Mouse (Mus musculus): ENCODE results near the gene Lamtor2. TPM values are rescaled to one million over a fixed set of nuclear protein-coding genes. Genes with fewer than 3 reads are reported as not detected.

The Lamtor2 gene
- polyA plus RNA-seq, 1 experiment from 2014 or later, result 137 TPM

- no peaks in the 10 kb centered on the region for H3K9me3 ChIP-seq
- ATAC-seq (ENCODE audit: low FRiP score, low read depth), result no peak
- H3K4me1 ChIP-seq, result peaks cover 37% of the 10 kb centered on the region
- no peak overlapping the region for H3K9ac ChIP-seq (replicated peaks)
- no peak overlapping the region for H3K4me2 ChIP-seq (replicated peaks)
- H3K4me3 ChIP-seq, result no peak overlapping the region
- no peak overlapping the region for H3K27ac ChIP-seq (replicated peaks)
- 88% methylated on average over 10 of the region's 10 CpGs for WGBS
- peaks cover 5% of the 10 kb centered on the region; the same call in 1 of the 2 replicates for H3K27me3 ChIP-seq
- H3K36me3 ChIP-seq, result no peaks in the 10 kb centered on the region
Observed at GRCm38 (mm10) chr3:88514231-88515094, 38.4 kb downstream of the Lamtor2 start.

GRCm38 (mm10) chr3:88513546-88514115, 39.2 kb downstream of the Lamtor2 start:
- Histone ChIP-seq H3K4me1 (peaks cover 41% of the 10 kb centered on the region), H3K27me3 (peaks cover 5% of the 10 kb centered on the region; the same call in 1 of the 2 replicates), H3K4me2 (replicated peaks) (no peak overlapping the region), H3K27ac (replicated peaks) (no peak overlapping the region), H3K9me3 (no peaks in the 10 kb centered on the region), H3K9ac (replicated peaks) (no peak overlapping the region), H3K36me3 (no peaks in the 10 kb centered on the region), H3K4me3 (no peak overlapping the region)
- 78% methylated on average over 7 of the region's 7 CpGs for WGBS
- ATAC-seq (ENCODE audit: low FRiP score, low read depth), result no peak

GRCm38 (mm10) chr3:88512896-88513545, 39.9 kb downstream of the Lamtor2 start:
- no peaks in the 10 kb centered on the region for H3K9me3 ChIP-seq
- peaks cover 41% of the 10 kb centered on the region for H3K4me1 ChIP-seq
- 49% methylated on average over 13 of the region's 15 CpGs for WGBS
- no peak for ATAC-seq (ENCODE audit: low FRiP score, low read depth)
- H3K27ac ChIP-seq (replicated peaks), result no peak overlapping the region
- no peak overlapping the region for H3K4me3 ChIP-seq
- H3K9ac ChIP-seq (replicated peaks), result no peak overlapping the region
- no peaks in the 10 kb centered on the region for H3K36me3 ChIP-seq
- H3K4me2 ChIP-seq (replicated peaks), result no peak overlapping the region
- peaks cover 5% of the 10 kb centered on the region; the same call in 1 of the 2 replicates for H3K27me3 ChIP-seq

DNA sequence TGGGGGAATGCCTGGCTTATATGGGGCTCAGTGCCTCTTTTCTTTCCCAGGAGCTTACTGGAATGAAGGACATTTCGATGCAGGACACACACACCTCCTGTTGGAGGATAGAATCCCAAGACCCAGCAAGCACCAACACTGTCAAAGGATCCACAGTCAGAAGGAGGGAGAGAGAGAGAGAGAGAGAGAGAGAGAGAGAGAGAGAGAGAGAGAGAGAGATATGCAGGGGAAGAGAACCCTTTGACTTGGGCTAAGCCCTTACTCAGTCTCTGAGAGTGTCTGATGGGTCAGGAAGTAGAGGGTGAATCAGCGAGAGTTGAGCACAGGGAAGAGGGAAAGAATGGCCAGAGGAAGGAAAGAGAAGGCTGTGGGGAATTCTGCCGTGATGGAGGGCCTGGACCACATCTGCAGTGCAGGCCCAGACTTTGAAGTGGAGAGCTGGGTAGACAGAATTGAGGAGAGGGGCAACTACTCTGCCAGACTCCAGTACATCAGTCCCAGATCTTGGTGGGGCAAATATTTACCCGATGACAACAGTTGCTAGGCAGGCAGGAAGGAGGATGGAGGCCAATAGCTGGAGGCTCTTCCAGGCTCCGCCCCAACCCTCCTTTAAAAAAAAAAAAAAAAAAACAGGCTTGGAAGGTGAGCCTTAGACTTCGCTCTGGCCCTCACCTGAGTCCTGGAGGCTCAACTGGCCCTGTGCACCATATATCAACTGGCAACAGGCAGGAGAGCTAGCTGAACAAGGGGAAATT, 40.6 kb downstream of the Lamtor2 start:
- Histone ChIP-seq H3K4me2 (replicated peaks) (no peak overlapping the region), H3K4me1 (peaks cover 41% of the 10 kb centered on the region), H3K9ac (replicated peaks) (0 out of 2 replicates have a peak overlapping the region, but pooled peaks have one; percentile 4), H3K9me3 (no peaks in the 10 kb centered on the region), H3K36me3 (no peaks in the 10 kb centered on the region), H3K27ac (replicated peaks) (no peak overlapping the region), H3K27me3 (peaks cover 8% of the 10 kb centered on the region; the same call in 1 of the 2 replicates), H3K4me3 (no peak overlapping the region)
- 43% methylated on average over 6 of the region's 6 CpGs for WGBS
- no peak for ATAC-seq (ENCODE audit: low FRiP score, low read depth)

- WGBS, result 66% methylated on average over 4 of the region's 4 CpGs
- no peak overlapping the region for H3K4me3 ChIP-seq
- H3K4me1 ChIP-seq, result peaks cover 41% of the 10 kb centered on the region
- H3K27me3 ChIP-seq, result peaks cover 13% of the 10 kb centered on the region
- no peaks in the 10 kb centered on the region for H3K36me3 ChIP-seq
- no peaks in the 10 kb centered on the region for H3K9me3 ChIP-seq
- no peak overlapping the region for H3K4me2 ChIP-seq (replicated peaks)
- H3K27ac ChIP-seq (replicated peaks), result no peak overlapping the region
- ATAC-seq (ENCODE audit: low FRiP score, low read depth), result no peak
- H3K9ac ChIP-seq (replicated peaks), result no peak overlapping the region
Observed at GRCm38 (mm10) chr3:88511559-88511958, 41.3 kb downstream of the Lamtor2 start.

DNA sequence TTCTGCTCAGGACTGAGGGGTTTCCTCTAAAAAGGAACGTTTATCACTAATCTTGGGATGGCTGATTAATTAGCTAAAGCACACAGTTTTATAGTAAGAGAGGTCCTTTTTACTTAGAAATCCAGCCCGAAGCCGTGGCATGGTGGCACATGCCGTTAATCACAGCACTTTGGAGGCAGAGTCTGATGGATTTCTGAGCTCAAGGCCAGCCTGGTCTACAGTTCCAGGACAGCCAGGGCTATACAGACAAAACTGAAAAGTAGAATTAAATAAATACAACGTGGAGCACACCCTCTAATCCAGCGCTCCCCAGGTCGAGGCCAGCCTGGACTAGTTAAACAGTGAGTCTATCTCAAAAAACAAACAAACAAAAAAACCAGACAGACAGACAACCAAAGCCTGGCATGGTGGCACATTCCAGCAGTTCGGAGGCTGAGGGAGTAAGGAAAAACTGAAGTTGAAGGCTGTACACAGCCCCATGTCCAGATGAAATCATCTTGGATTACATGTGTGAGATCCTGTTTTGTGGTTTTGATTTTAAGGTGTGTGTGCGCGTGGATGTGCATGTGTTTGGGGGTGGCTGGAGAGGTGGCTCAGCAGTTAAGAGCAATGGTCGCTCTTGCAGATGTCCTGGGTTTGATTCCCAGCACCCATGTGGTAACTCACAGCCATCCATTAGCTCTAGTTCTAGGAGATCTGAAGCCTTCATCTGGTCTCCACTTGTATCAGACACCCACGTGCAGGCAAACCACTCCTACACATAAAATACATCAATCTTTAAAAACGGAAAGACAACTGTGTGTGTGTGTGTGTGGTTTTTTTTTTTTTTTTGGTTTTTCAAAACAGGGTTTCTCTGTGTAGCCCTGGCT, 42.2 kb downstream of the Lamtor2 start:
- H3K27ac ChIP-seq (replicated peaks), result peak overlapping the region; percentile 87
- H3K4me3 ChIP-seq, result peak overlapping the region; percentile 35
- WGBS, result 55% methylated on average over 13 of the region's 13 CpGs
- peaks cover 13% of the 10 kb centered on the region for H3K27me3 ChIP-seq
- no peaks in the 10 kb centered on the region for H3K9me3 ChIP-seq
- H3K4me2 ChIP-seq (replicated peaks), result peak overlapping the region; percentile 56
- no peaks in the 10 kb centered on the region for H3K36me3 ChIP-seq
- peaks cover 41% of the 10 kb centered on the region for H3K4me1 ChIP-seq
- H3K9ac ChIP-seq (replicated peaks), result 0 out of 2 replicates have a peak overlapping the region, but pooled peaks have one; percentile 40
- ATAC-seq (ENCODE audit: low FRiP score, low read depth), result no peak

DNA sequence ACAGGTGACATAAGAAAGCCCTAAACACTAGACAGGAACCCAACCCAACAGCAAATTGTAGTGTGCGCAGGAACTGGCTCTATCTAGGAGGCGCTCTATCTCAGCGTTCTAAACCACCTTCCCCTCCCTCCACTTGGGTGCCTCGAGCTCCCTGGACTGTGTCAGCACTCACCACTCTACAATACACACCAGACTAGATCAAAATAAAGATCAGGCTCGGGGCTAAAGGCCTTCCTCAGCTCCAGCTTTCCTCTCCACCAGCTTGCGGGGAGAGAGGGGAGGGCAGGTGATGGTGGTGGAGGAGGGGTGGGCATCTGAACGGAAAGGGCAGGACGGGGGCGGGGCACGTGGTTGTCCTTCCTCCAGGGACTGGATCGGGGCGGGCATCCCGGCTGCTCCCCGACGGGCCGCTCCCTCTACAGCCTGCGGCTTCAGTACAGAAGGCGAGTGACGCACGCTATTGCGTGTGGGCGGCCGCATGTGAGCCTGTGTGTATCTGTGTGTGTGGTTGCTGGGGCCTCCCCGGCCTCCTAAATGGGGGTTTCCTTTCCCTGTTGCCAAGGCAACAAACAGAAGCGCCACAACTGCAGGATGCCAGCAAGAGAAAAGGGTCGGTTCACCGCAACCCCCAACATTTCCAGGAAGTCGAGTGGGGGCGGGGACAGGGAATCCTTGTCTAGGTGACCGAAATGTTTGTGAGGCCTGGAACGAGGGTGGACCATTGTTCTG, 43.0 kb downstream of the Lamtor2 start, which contains the start of gene Lmna:
TSS of gene Lmna (minus strand) at position 265 of the 729 bp plus-strand sequence.
- peaks cover 16% of the 10 kb centered on the region for H3K27me3 ChIP-seq
- H3K9me3 ChIP-seq, result no peaks in the 10 kb centered on the region
- H3K4me1 ChIP-seq, result peaks cover 41% of the 10 kb centered on the region
- H3K4me3 ChIP-seq, result peak within 1 kb of the TSS; percentile 35
- 3% methylated on average over 31 of the region's 31 CpGs for WGBS
- H3K4me2 ChIP-seq (replicated peaks), result peak within 1 kb of the TSS; percentile 56
- H3K36me3 ChIP-seq, result no peaks in the 10 kb centered on the region
- ATAC-seq (ENCODE audit: low FRiP score, low read depth), result peak; percentile 98
- H3K9ac ChIP-seq (replicated peaks), result peak within 1 kb of the TSS; percentile 40
- peak within 1 kb of the TSS; percentile 87 for H3K27ac ChIP-seq (replicated peaks)

GRCm38 (mm10) chr3:88509250-88509649, 43.6 kb downstream of the Lamtor2 start:
- Histone ChIP-seq H3K27ac (replicated peaks) (peak overlapping the region; percentile 87), H3K4me1 (peaks cover 41% of the 10 kb centered on the region), H3K9me3 (no peaks in the 10 kb centered on the region), H3K4me3 (peak overlapping the region; percentile 35), H3K27me3 (peaks cover 20% of the 10 kb centered on the region), H3K36me3 (no peaks in the 10 kb centered on the region), H3K4me2 (replicated peaks) (peak overlapping the region; percentile 56), H3K9ac (replicated peaks) (no peak overlapping the region; the same call in 1 of the 2 replicates)
- 72% methylated on average over 3 of the region's 3 CpGs for WGBS
- ATAC-seq (ENCODE audit: low FRiP score, low read depth), result 0 out of 2 replicates have a peak, but pooled peaks have one; percentile 0

- Histone ChIP-seq H3K4me2 (replicated peaks) (no peak overlapping the region), H3K9me3 (no peaks in the 10 kb centered on the region), H3K27me3 (peaks cover 50% of the 10 kb centered on the region), H3K9ac (replicated peaks) (no peak overlapping the region), H3K4me3 (no peak overlapping the region), H3K4me1 (peaks cover 41% of the 10 kb centered on the region), H3K36me3 (no peaks in the 10 kb centered on the region), H3K27ac (replicated peaks) (no peak overlapping the region)
- WGBS, result 53% methylated on average over 7 of the region's 7 CpGs
- ATAC-seq (ENCODE audit: low FRiP score, low read depth), result no peak
Observed at GRCm38 (mm10) chr3:88505765-88506164, 47.1 kb downstream of the Lamtor2 start.

DNA sequence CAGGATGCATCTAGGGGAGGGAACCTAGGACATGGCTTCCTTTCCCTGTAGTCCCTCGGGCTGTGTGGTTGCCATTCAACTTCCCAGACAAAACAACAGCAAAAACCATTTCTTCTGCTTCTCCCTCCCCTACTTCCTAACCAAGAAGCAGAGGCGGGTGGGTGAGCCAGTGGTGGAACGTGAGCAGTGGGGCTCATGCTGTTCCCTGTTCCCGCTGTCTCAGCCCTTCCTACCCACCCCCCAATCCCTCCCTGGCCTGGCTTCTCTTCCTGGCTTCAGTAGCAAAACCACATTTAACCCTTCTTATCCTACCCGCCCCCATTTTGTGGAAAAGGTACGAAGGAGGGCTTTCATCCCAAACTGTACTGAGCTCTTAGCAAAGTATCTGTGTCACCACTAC, 47.8 kb downstream of the Lamtor2 start:
- WGBS, result 81% methylated on average over 6 of the region's 6 CpGs
- Histone ChIP-seq H3K9me3 (no peaks in the 10 kb centered on the region), H3K36me3 (no peaks in the 10 kb centered on the region), H3K27ac (replicated peaks) (no peak overlapping the region), H3K4me3 (no peak overlapping the region), H3K27me3 (peaks cover 56% of the 10 kb centered on the region), H3K9ac (replicated peaks) (no peak overlapping the region), H3K4me2 (replicated peaks) (no peak overlapping the region), H3K4me1 (peaks cover 36% of the 10 kb centered on the region)
- ATAC-seq (ENCODE audit: low FRiP score, low read depth), result no peak
